Mouse (Mus musculus): ENCODE measurements around the gene Rnpepl1.

Gene Rnpepl1

GRCm38 (mm10) chr1:92910239-92910885 is at the start of gene Rnpepl1:
Rnpepl1 (plus strand) TSS chr1:92910783.
- peak; percentile 89 for DNase-seq

DNA sequence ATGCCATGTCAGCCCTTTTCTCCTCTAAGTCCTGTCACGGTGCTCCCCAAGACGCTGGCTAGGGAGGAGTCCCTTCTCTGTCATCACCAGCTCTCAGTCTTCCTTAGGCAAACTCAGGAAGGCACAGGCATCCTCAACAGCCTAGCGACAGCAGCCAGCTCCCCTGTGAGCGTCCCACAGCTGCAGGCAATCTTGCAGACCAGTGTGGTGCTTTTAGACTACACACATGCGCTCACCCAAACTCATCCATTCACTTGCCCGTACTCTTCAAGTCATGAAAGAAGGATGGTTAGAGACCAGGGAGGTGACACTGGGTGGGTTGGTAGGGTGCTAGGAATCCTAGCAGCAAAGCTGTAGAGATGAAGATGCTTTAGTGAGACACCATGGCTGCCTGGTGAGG is 49.1 kb upstream of the Rnpepl1 start:
- DNase-seq, result no peak

GRCm38 (mm10) chr1:92863268-92863667 is 47.3 kb upstream of the Rnpepl1 start:
- no peak for DNase-seq

DNA sequence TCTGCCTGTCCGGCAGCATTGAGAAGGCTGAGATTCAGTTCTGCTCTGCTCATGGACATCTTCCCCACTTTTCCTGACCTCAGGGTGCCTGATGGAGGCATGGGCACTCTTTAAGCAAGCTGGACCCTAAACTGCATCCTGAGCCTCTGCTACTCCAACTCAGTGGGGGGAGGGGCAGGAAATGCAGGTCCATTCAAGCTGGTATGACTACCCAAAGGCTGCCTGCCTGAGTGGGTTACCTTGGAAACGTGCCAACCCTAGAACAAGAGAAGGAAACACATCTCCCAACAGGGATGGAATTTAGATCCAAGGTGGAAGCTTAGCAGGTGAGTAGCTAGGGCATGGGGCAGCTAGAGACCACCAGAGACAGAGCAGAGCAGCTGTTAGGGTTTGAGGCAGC is 44.4 kb upstream of the Rnpepl1 start:
- DNase-seq, result no peak

- no peak for DNase-seq
Observed at GRCm38 (mm10) chr1:92869985-92870384, 40.6 kb upstream of the Rnpepl1 start.

DNA sequence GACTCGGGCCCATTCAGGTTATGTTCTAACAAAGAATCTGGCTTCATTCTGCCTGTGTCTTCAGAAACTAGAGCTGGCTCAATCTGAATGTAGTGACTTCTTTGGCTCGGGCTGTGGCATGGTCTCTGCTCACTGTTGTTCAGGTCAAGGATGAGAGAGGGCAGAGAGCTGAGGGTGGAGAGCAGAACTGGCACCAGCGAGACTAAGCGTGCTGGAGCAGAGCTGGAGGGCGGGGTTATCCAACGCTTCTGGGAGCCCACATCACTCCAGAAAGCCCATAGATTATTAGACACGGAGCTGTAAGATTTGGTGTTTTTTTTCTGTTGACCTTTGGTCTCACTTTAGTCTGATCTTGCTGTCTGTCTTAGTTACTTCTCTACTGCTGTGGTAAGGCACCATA is 37.9 kb upstream of the Rnpepl1 start:
- no peak for DNase-seq

DNA sequence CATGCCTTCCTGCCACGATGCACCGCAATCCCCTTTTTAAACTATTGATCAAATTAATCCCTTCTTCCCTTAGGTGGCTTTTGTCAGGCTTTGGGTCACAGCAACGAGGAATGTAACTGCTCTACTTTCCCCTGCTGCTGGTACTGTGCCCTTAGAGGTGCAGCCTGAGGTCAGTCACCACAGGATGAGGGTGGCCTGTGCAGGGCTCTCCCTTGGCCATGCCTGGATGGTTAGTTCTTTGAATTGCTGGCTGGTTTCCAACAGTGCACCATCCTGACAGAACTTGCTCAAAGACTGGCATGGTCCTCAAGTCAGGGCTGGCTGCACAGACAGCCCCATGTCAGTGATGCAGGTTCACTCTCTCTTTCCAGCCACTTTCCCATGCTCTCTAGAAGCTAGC is 36.6 kb upstream of the Rnpepl1 start:
- no peak for DNase-seq

- no peak for DNase-seq
Observed at GRCm38 (mm10) chr1:92875360-92876111, 35.0 kb upstream of the Rnpepl1 start.

GRCm38 (mm10) chr1:92877431-92877978 is 33.1 kb upstream of the Rnpepl1 start:
- DNase-seq, result no peak

GRCm38 (mm10) chr1:92878066-92878741 is 32.4 kb upstream of the Rnpepl1 start:
- DNase-seq, result peak; percentile 63

GRCm38 (mm10) chr1:92879266-92879665 is 31.3 kb upstream of the Rnpepl1 start:
- DNase-seq, result peak; percentile 99

DNA sequence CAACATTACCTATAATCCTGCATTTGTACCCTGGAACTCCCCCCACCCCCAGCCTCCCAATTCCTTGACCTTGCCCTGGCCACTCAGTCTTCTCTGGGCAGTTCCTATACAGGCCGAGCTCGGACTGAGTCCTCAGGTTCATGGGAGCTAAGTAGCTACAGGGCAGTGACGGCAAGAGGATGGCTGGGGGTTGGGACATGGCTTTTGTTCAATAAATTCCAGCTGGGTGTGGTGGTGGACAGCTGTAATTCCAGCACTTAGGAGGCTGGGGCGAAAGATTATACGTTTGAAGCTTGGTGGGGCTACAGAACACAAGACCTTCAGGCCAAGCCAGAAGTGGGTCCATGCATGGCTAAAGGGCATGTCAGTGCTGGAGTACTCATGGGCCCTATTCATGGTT is 30.5 kb upstream of the Rnpepl1 start:
- DNase-seq, result peak; percentile 67

GRCm38 (mm10) chr1:92881982-92882381 is 28.6 kb upstream of the Rnpepl1 start:
- peak; percentile 66 for DNase-seq

DNA sequence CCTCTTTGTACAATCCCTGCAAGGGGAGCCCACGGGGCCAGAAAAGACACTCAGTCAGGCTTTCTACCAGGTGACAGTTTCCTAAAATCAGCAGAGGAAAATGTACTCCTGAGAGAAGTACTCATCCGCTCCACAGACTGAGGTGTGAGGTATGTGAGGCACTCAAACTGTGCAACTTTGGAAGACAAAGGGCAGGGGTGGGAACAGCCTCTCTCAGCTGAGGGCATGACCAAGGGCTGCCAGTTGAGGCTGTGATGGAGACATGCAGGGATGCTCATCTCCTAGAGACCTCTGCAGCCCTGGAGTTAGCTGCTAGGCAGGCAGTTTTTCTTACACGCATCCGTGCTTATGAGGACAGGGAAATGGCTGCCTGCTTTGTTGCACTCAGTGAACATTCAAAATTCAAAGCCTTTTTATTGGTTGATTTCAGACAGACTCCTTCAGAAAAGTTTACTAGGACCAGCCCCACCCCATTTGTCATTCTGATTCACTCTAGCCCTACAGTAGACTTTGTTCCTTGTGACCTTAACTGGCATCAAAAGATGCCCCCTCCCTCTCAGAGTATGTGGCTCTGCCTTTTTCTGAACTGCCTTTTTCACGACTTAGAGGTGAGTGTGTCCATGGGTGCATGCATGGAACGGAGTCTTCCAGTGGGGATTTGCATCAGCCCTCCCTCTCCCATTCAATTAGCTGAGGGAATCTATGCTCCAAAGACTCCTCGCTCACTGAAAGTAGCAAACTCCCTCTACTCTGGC is 21.5 kb upstream of the Rnpepl1 start:
- DNase-seq, result no peak

- no peak for DNase-seq
Observed at GRCm38 (mm10) chr1:92892791-92893190, 17.8 kb upstream of the Rnpepl1 start.

- no peak for DNase-seq
Observed at GRCm38 (mm10) chr1:92893896-92894295, 16.7 kb upstream of the Rnpepl1 start.

GRCm38 (mm10) chr1:92895089-92895488 is 15.5 kb upstream of the Rnpepl1 start:
- DNase-seq, result peak; percentile 89

GRCm38 (mm10) chr1:92902786-92903185 is 7.8 kb upstream of the Rnpepl1 start, which contains the start of gene Ankmy1:
Ankmy1 (minus strand) TSS chr1:92902906.
- no peak for DNase-seq

- no peak for DNase-seq
Observed at GRCm38 (mm10) chr1:92903627-92904026, 7.0 kb upstream of the Rnpepl1 start.

DNA sequence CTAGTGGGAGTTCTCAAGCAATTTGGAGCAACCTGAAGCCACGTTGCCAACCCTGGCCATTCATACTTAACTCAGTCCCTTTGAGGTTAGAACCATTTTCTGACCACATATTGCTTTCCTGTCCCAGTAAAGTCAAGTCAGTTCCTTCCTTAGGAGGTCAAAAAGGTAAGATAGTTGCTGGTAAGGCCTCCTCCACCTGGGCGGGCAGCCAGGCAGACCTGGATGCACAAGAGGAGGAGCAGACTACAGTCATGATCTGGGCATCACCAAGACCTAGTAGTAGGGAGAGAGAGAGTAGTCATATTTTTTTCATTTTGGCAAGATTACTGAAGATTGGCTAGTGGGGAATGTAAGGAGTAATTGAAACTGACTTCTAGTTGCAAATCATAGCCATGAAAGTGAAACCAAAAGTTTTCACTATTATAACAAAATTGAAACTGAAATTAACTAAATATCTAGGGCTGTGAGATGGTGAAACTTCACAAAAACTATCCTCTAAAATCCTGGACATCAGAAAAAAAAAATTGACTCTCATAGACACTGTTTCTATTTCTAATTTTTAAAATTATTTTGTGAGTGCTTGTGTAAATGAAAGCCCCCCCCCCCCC is 4.8 kb upstream of the Rnpepl1 start:
- DNase-seq, result peak; percentile 63

DNA sequence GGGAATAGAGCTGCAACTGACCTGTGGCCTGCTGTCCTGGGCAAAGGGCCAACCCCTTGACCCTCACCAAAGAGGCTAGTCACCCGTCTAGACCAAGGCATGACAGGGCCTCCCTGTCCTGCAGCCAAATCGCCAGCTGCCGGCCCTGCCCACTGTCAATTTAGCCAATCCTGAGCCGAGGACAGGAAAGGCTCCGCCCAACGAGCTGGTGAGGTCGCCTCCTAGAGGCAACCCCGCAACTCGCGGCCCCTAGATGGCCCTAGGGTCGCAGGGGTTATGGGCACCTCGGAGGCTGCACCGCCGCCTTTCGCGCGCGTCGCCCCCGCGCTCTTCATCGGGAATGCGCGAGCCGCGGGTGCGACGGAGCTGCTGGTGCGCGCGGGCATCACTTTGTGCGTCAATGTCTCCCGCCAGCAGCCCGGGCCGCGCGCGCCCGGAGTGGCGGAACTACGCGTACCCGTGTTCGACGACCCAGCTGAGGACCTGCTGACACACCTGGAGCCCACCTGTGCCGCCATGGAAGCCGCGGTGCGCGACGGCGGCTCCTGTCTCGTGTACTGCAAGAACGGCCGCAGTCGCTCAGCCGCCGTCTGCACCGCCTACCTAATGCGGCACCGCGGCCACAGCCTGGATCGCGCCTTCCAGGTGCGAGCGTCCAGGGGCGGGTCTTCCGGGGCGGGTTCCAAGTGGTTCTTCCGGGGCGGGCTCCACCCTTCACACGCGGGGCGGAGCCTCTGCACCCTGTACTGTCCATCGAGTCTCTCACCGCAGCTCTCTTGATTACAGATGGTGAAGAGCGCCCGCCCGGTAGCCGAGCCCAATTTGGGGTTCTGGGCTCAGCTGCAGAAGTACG is 3.6 kb upstream of the Rnpepl1 start, which contains the start of gene Dusp28:
Gene Dusp28 (plus strand): TSS at position 203 of the 853 bp plus-strand sequence.
- peak; percentile 94 for DNase-seq
